Mouse (Mus musculus) urinary bladder, postnatal 4 days (tissue): ENCODE results near the gene Bcr.

Experiments
- DNase-seq, 2 experiments: peaks; one replicate each; pipeline ENCODE4 v3.0.0; 2021 to 2022; ENCODE audit warnings: low spot score in 2 of 2

The Bcr gene

GRCm38 (mm10) chr10:75093252-75093987 is 33.0 kb downstream of the Bcr start:
- DNase-seq, result no peak

GRCm38 (mm10) chr10:75094338-75094737 is 33.9 kb downstream of the Bcr start:
- no peak for DNase-seq

- no peak for DNase-seq
Measured at GRCm38 (mm10) chr10:75095216-75095615, 34.8 kb downstream of the Bcr start.

GRCm38 (mm10) chr10:75098446-75099183 is 38.2 kb downstream of the Bcr start:
- no peak for DNase-seq

- DNase-seq, result no peak
Measured at GRCm38 (mm10) chr10:75100298-75100697, 39.9 kb downstream of the Bcr start.

- no peak for DNase-seq
Measured at GRCm38 (mm10) chr10:75103502-75103901, 43.1 kb downstream of the Bcr start.

- DNase-seq, result peak in 1 of 2 experiments; percentile 50
Measured at GRCm38 (mm10) chr10:75104191-75105098, 44.1 kb downstream of the Bcr start.

GRCm38 (mm10) chr10:75105099-75105461 is 44.7 kb downstream of the Bcr start:
- no peak for DNase-seq

GRCm38 (mm10) chr10:75105687-75106086 is 45.3 kb downstream of the Bcr start:
- no peak for DNase-seq

GRCm38 (mm10) chr10:75106940-75107381 is 46.6 kb downstream of the Bcr start:
- DNase-seq, result no peak

- no peak for DNase-seq
Measured at GRCm38 (mm10) chr10:75108092-75108491, 47.7 kb downstream of the Bcr start.

GRCm38 (mm10) chr10:75111446-75112201 is 51.2 kb downstream of the Bcr start:
- DNase-seq, result no peak

- DNase-seq, result no peak
Measured at GRCm38 (mm10) chr10:75112405-75112804, 52.0 kb downstream of the Bcr start.

GRCm38 (mm10) chr10:75113620-75114019 is 53.2 kb downstream of the Bcr start:
- DNase-seq, result no peak

GRCm38 (mm10) chr10:75115240-75115639 is 54.8 kb downstream of the Bcr start:
- no peak for DNase-seq

GRCm38 (mm10) chr10:75116842-75117457 is 56.6 kb downstream of the Bcr start:
- DNase-seq, result no peak

GRCm38 (mm10) chr10:75118444-75118843 is 58.1 kb downstream of the Bcr start:
- no peak for DNase-seq

- no peak for DNase-seq
Measured at GRCm38 (mm10) chr10:75119396-75119795, 59.0 kb downstream of the Bcr start.

- DNase-seq, result no peak
Measured at GRCm38 (mm10) chr10:75120176-75120575, 59.8 kb downstream of the Bcr start.

- DNase-seq, result no peak
Measured at GRCm38 (mm10) chr10:75121028-75121427, 60.6 kb downstream of the Bcr start.

- DNase-seq, result no peak
Measured at GRCm38 (mm10) chr10:75125577-75125976, 65.2 kb downstream of the Bcr start.
